Mouse (Mus musculus): Measurements from ENCODE around the gene Eif3d. TPM values are rescaled to one million over a fixed set of nuclear protein-coding genes. Genes with fewer than 3 reads are reported as not detected.

The Eif3d gene
- total and polyA plus RNA-seq, 3 experiments, result 302 to 493 (median 344) TPM

- Histone ChIP-seq H3K4me1 (ENCODE audit: control insufficient read depth in 1 of 2, insufficient read depth in 2 of 2) (no peaks in the 10 kb centered on the region), H3K36me3 (replicated peaks in 1 of 2; ENCODE audit: control insufficient read depth in 1 of 2, insufficient read depth in 1 of 2, low read length in 1 of 2) (no peaks in the 10 kb centered on the region), H3K9me3 (replicated peaks; ENCODE audit: low read length) (peaks cover 2% of the 10 kb centered on the region), H3K4me3 (replicated peaks in 1 of 3; ENCODE audit: low read depth in 2 of 3, low read length in 2 of 3, poor library complexity in 1 of 3) (no peak overlapping the region), H3K79me2 (replicated peaks; ENCODE audit: control insufficient read depth, extremely low read depth, insufficient read depth, poor library complexity, severe bottlenecking) (no peaks in the 10 kb centered on the region), H3K27ac (ENCODE audit: insufficient read depth, low read depth) (no peak overlapping the region), H3K27me3 (replicated peaks) (peaks cover 64% of the 10 kb centered on the region), H3K4me2 (ENCODE audit: insufficient read depth, low read depth, poor library complexity, severe bottlenecking) (no peak overlapping the region), H3K9ac (ENCODE audit: insufficient read depth, low read depth) (no peak overlapping the region)
- DNase-seq (ENCODE audit: extremely low read depth), result no peak
- TF ChIP-seq ZNF384 (IDR thresholded peaks at IDR 0.05; ENCODE audit: low read depth, low read length) (no peak), UBTF (IDR thresholded peaks at IDR 0.05; ENCODE audit: low read depth, low read length) (no peak), MYC (IDR thresholded peaks at IDR 0.05; ENCODE audit: low read depth, low read length) (no peak), MEF2A (IDR thresholded peaks at IDR 0.05; ENCODE audit: borderline replicate concordance, low read depth, low read length) (no peak)
- in situ Hi-C loops (cut with MboI; ENCODE audit: low pct_ligation_motif_present, low pct_unique_long_range_greater_than_20kb, low sequenced_read_pairs), result loop anchor here (10.0 kb wide), 2 partner anchors 265 to 345 kb away; partner anchors contain the start of genes Csf2rb and Ncf4
- dilution Hi-C loops (cut with MboI; ENCODE audit: extremely low pct_ligation_motif_present, extremely low pct_unique_long_range_greater_than_20kb, low sequenced_read_pairs), result no loop called here
These were observed 8.8 kb upstream of the Eif3d start for GRCm38 (mm10) chr15:77979427-77979865.

DNA sequence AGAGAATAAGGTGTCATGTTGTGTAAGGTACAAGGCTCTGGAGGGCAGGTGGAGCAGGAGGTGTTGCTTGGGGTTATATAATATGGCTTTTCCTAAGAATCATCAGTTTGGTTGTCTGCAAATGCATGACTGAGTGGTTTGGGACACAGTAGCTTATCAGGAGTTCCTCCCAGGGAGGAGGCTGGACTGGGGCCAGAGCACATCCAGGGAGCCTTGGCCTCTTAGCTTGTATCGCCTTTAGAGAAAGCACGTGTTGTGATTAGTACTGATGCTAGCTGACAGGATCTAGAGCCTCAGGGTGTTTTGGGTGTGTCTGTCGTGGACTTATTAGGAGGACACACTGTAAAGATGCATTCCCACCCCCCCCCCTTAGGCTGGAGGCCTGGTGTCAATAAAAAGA is 7.0 kb upstream of the Eif3d start:
- Histone ChIP-seq H3K36me3 (replicated peaks in 1 of 2; ENCODE audit: control insufficient read depth in 1 of 2, insufficient read depth in 1 of 2, low read length in 1 of 2) (no peaks in the 10 kb centered on the region), H3K27ac (ENCODE audit: insufficient read depth, low read depth) (no peak overlapping the region), H3K4me2 (ENCODE audit: insufficient read depth, low read depth, poor library complexity, severe bottlenecking) (no peak overlapping the region), H3K27me3 (replicated peaks) (peaks cover 50% of the 10 kb centered on the region), H3K4me1 (ENCODE audit: control insufficient read depth in 1 of 2, insufficient read depth in 2 of 2) (peaks cover 0 to 3% of the 10 kb centered on the region in 2 experiments; a peak in 2 of 4 replicates), H3K79me2 (replicated peaks; ENCODE audit: control insufficient read depth, extremely low read depth, insufficient read depth, poor library complexity, severe bottlenecking) (no peaks in the 10 kb centered on the region), H3K4me3 (replicated peaks in 1 of 3; ENCODE audit: low read depth in 2 of 3, low read length in 2 of 3, poor library complexity in 1 of 3) (no peak overlapping the region), H3K9ac (ENCODE audit: insufficient read depth, low read depth) (no peak overlapping the region), H3K9me3 (replicated peaks; ENCODE audit: low read length) (peaks cover 2% of the 10 kb centered on the region)
- in situ Hi-C loops (cut with MboI; ENCODE audit: low pct_ligation_motif_present, low pct_unique_long_range_greater_than_20kb, low sequenced_read_pairs) (loop anchor here (10.0 kb wide), 2 partner anchors 267 to 347 kb away; partner anchors contain the start of genes Csf2rb and Ncf4), dilution Hi-C loops (cut with MboI; ENCODE audit: extremely low pct_ligation_motif_present, extremely low pct_unique_long_range_greater_than_20kb, low sequenced_read_pairs) (no loop called here)
- DNase-seq (ENCODE audit: extremely low read depth), result no peak
- TF ChIP-seq MYC (IDR thresholded peaks at IDR 0.05; ENCODE audit: low read depth, low read length), result no peak

DNA sequence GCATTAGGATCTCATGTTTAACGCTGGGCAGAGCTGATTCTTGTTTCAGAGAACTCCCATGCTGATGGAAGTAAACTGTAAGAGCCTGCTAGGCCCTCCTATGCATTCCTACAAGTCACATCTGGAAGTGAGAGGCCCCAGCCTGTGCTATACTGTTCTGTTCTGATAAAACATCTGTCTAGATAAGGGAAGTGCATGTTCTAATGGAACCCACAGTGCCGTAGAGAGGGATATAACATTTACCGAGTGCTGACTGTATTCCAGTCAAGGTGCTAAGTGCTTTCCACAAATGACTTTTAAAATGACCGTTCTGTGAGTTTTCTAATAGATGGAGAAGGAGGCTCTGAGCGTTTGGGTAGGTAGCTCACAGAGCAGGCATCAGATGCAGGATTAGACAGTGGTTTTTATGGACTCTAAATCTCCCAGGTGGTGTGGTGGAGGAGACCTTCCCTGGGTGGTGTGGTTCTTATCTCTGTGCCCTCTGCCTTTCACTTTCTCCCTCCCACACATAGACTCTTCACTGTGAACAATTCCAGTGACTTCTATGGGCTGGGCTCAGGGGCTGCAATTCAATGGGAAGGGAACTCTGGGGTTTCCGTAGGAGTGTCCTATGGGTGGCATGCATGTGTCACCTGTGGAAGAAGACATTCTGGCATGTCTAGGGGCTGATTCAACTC is 3.7 kb upstream of the Eif3d start:
- in situ Hi-C loops (cut with MboI; ENCODE audit: low pct_ligation_motif_present, low pct_unique_long_range_greater_than_20kb, low sequenced_read_pairs) (loop anchor here (5.0 to 25.0 kb wide), 4 partner anchors 42 to 563 kb away; partner anchors contain the start of genes C1qtnf6, Csf2rb, Ncf4 and Sstr3), dilution Hi-C loops (cut with MboI; ENCODE audit: extremely low pct_ligation_motif_present, extremely low pct_unique_long_range_greater_than_20kb, low sequenced_read_pairs) (no loop called here)
- no peaks in the 10 kb centered on the region for H3K36me3 ChIP-seq (replicated peaks in 1 of 2; ENCODE audit: control insufficient read depth in 1 of 2, insufficient read depth in 1 of 2, low read length in 1 of 2)
- H3K27me3 ChIP-seq (replicated peaks), result peaks cover 19% of the 10 kb centered on the region
- TF ChIP-seq ZKSCAN1 (IDR thresholded peaks at IDR 0.05; ENCODE audit: borderline replicate concordance, low read depth, low read length), result no peak
- no peak for TF ChIP-seq ZMIZ1 (IDR thresholded peaks at IDR 0.05; ENCODE audit: low read depth, low read length)
- TF ChIP-seq ZC3H11A (IDR thresholded peaks at IDR 0.05; ENCODE audit: low read depth, low read length), result no peak
- no peak for TF ChIP-seq NELFE (IDR thresholded peaks at IDR 0.05; ENCODE audit: low read depth, low read length)
- no peak for TF ChIP-seq JUN (IDR thresholded peaks at IDR 0.05; ENCODE audit: insufficient read depth, low read depth, low read length)
- H3K4me1 ChIP-seq (ENCODE audit: control insufficient read depth in 1 of 2, insufficient read depth in 2 of 2), result peaks cover 6 to 14% of the 10 kb centered on the region in 2 experiments
- H3K4me2 ChIP-seq (ENCODE audit: insufficient read depth, low read depth, poor library complexity, severe bottlenecking), result no peak overlapping the region
- peaks cover 2% of the 10 kb centered on the region for H3K9me3 ChIP-seq (replicated peaks; ENCODE audit: low read length)
- H3K4me3 ChIP-seq (replicated peaks in 1 of 3; ENCODE audit: low read depth in 2 of 3, low read length in 2 of 3, poor library complexity in 1 of 3), result no peak overlapping the region
- peaks cover 13% of the 10 kb centered on the region for H3K79me2 ChIP-seq (replicated peaks; ENCODE audit: control insufficient read depth, extremely low read depth, insufficient read depth, poor library complexity, severe bottlenecking)
- no peak overlapping the region for H3K9ac ChIP-seq (ENCODE audit: insufficient read depth, low read depth)
- H3K27ac ChIP-seq (ENCODE audit: insufficient read depth, low read depth), result no peak overlapping the region
- no peak for DNase-seq (ENCODE audit: extremely low read depth)

Measured in CH12.LX (cell line).